Mouse (Mus musculus) limb, embryonic 14.5 days (tissue): Measurements from ENCODE around the gene Gcnt3. TPM values are rescaled to one million over a fixed set of nuclear protein-coding genes. Genes with fewer than 3 reads are reported as not detected.

ENCODE experiments used
- ATAC-seq: fragments of 200-750 bp; cut with Nextera tagmentation; 2 replicates; pipeline ENCODE4 v1.8.0; 2017; ENCODE audit warnings: low read depth, moderate number of reproducible peaks, moderate TSS enrichment; ENCODE audit not compliant: low FRiP score
- DNase-seq: peaks from one replicate; pipeline ENCODE4 v3.0.0-alpha.2; 2015; ENCODE audit warnings: low spot score
- H3K27ac ChIP-seq: fragments of 300-500 bp; sonication (generic); replicated peaks from 2 replicates; pipeline ENCODE4 v1.5.1; 2014; ENCODE audit warnings: low read depth, mild to moderate bottlenecking, low read length, moderate library complexity, mixed read lengths
- H3K27me3 ChIP-seq: fragments of 300-500 bp; sonication (generic); 2 replicates; pipeline ENCODE4 v1.6.1; 2014; ENCODE audit warnings: low read length, mixed read lengths; ENCODE audit not compliant: control insufficient read depth, insufficient read depth
- H3K36me3 ChIP-seq: fragments of 300-500 bp; sonication (generic); 2 replicates; pipeline ENCODE4 v1.6.1; 2014; ENCODE audit warnings: mild to moderate bottlenecking, low read length, moderate library complexity, mixed read lengths; ENCODE audit not compliant: control insufficient read depth, insufficient read depth
- H3K4me1 ChIP-seq: fragments of 300-500 bp; sonication (generic); 2 replicates; pipeline ENCODE4 v1.6.1; 2014; ENCODE audit warnings: antibody characterized with exemption, low read length, mixed read lengths; ENCODE audit not compliant: control insufficient read depth, insufficient read depth
- H3K4me2 ChIP-seq: fragments of 300-500 bp; sonication (generic); replicated peaks from 2 replicates; pipeline ENCODE4 v1.6.1; 2014; ENCODE audit warnings: low read depth, mild to moderate bottlenecking, low read length, moderate library complexity; ENCODE audit not compliant: severe bottlenecking
- H3K4me3 ChIP-seq: fragments of 300-500 bp; sonication (generic); replicated peaks from 2 replicates; pipeline ENCODE4 v1.5.1; 2014; ENCODE audit warnings: low read length
- H3K9ac ChIP-seq: fragments of 300-500 bp; sonication (generic); 2 replicates; pipeline ENCODE4 v1.6.1; 2014; ENCODE audit warnings: mild to moderate bottlenecking, low read depth, low read length, moderate library complexity; ENCODE audit not compliant: severe bottlenecking
- H3K9me3 ChIP-seq: fragments of 300-500 bp; sonication (generic); 2 replicates; pipeline ENCODE4 v1.6.1; 2016; ENCODE audit warnings: low read length; ENCODE audit not compliant: control insufficient read depth
- POLR2A ChIP-seq: fragments of 200-500 bp; IDR thresholded peaks from 2 replicates; pipeline ENCODE4 v1.8.0; 2012; ENCODE audit warnings: inconsistent platforms, mild to moderate bottlenecking, moderate library complexity, borderline replicate concordance; ENCODE audit not compliant: insufficient read depth, insufficient read length; ENCODE audit errors: extremely low read depth
- WGBS: fragments of 180-500 bp; shearing (Covaris S2); extraction: QIAGEN DNeasy Blood & Tissue Kit; methylation state at CpG from one replicate; pipeline ENCODE4 v1.1.7; 2014; 5-methylcytosine and 5-hydroxymethylcytosine counted together
- polyA plus RNA-seq, 2 experiments: library from polyadenylated mRNA; depleted of rRNA in 1 of 2; stranded (reverse) in 1 of 2; unstranded in 1 of 2; fragments of >200 nt; fragmentation: Nextera tagmentation in 1 of 2; extraction: Ambion mirVana in 1 of 2; gene quantifications; 2 replicates each; pipeline versions ENCODE4 v1.2.1 to v1.2.3; 2012 to 2014

Gene Gcnt3
- polyA plus RNA-seq, 2 experiments = 0.03 to 0.06 TPM

- 56% methylated on average over 2 of the region's 2 CpGs for WGBS
- H3K9ac ChIP-seq = no peak overlapping the region
- no peak overlapping the region for H3K4me2 ChIP-seq
- H3K27me3 ChIP-seq = no peaks in the 10 kb centered on the region
- no peak overlapping the region for H3K27ac ChIP-seq
- no peaks in the 10 kb centered on the region for H3K9me3 ChIP-seq
- ATAC-seq (no peak), DNase-seq (no peak)
- no peak overlapping the region for H3K4me3 ChIP-seq
- no peak for TF ChIP-seq POLR2A
- peaks cover 20% of the 10 kb centered on the region; the same call in 1 of the 2 replicates for H3K4me1 ChIP-seq
- H3K36me3 ChIP-seq = no peaks in the 10 kb centered on the region
Observed at GRCm38 (mm10) chr9:70044865-70045264, 7.0 kb upstream of the Gcnt3 start.

GRCm38 (mm10) chr9:70042935-70043334, 5.0 kb upstream of the Gcnt3 start:
- no peak for ATAC-seq
- no peak overlapping the region for H3K27ac ChIP-seq
- no peaks in the 10 kb centered on the region for H3K9me3 ChIP-seq
- no peaks in the 10 kb centered on the region for H3K27me3 ChIP-seq
- no peak overlapping the region for H3K4me2 ChIP-seq
- 42% methylated on average over 1 of the region's 1 CpGs for WGBS
- TF ChIP-seq POLR2A = no peak
- H3K4me1 ChIP-seq = peaks cover 5% of the 10 kb centered on the region; the same call in 1 of the 2 replicates
- no peak for DNase-seq
- H3K36me3 ChIP-seq = no peaks in the 10 kb centered on the region
- H3K9ac ChIP-seq = no peak overlapping the region
- H3K4me3 ChIP-seq = no peak overlapping the region

GRCm38 (mm10) chr9:70042137-70042536, 4.2 kb upstream of the Gcnt3 start:
- no peak overlapping the region for H3K9ac ChIP-seq
- TF ChIP-seq POLR2A = no peak
- no peak overlapping the region for H3K4me3 ChIP-seq
- no peaks in the 10 kb centered on the region for H3K36me3 ChIP-seq
- DNase-seq (no peak), ATAC-seq (no peak)
- no peaks in the 10 kb centered on the region for H3K9me3 ChIP-seq
- H3K27ac ChIP-seq = no peak overlapping the region
- WGBS = 92% methylated on average over 4 of the region's 4 CpGs
- no peaks in the 10 kb centered on the region for H3K4me1 ChIP-seq
- no peaks in the 10 kb centered on the region for H3K27me3 ChIP-seq
- H3K4me2 ChIP-seq = no peak overlapping the region

GRCm38 (mm10) chr9:70040570-70040969, 2.7 kb upstream of the Gcnt3 start:
- H3K9me3 ChIP-seq = no peaks in the 10 kb centered on the region
- H3K4me2 ChIP-seq = no peak overlapping the region
- ATAC-seq (no peak), DNase-seq (no peak)
- H3K9ac ChIP-seq = no peak overlapping the region
- H3K27ac ChIP-seq = no peak overlapping the region
- 83% methylated on average over 11 of the region's 11 CpGs for WGBS
- no peaks in the 10 kb centered on the region for H3K27me3 ChIP-seq
- H3K4me1 ChIP-seq = no peaks in the 10 kb centered on the region
- no peak for TF ChIP-seq POLR2A
- H3K36me3 ChIP-seq = no peaks in the 10 kb centered on the region
- H3K4me3 ChIP-seq = no peak overlapping the region

GRCm38 (mm10) chr9:70039597-70040385, 1.9 kb upstream of the Gcnt3 start:
- TF ChIP-seq POLR2A = no peak
- no peak overlapping the region for H3K27ac ChIP-seq
- ATAC-seq = no peak
- H3K27me3 ChIP-seq = no peaks in the 10 kb centered on the region
- H3K36me3 ChIP-seq = no peaks in the 10 kb centered on the region
- no peak for DNase-seq
- no peaks in the 10 kb centered on the region for H3K9me3 ChIP-seq
- H3K4me1 ChIP-seq = no peaks in the 10 kb centered on the region
- no peak overlapping the region for H3K4me3 ChIP-seq
- H3K4me2 ChIP-seq = no peak overlapping the region
- 82% methylated on average over 6 of the region's 6 CpGs for WGBS
- H3K9ac ChIP-seq = no peak overlapping the region
